Mouse (Mus musculus): Measurements from ENCODE around the gene Slc30a2.
"Not testable (repeated sequence)": the region's sequence is repeated elsewhere in the genome, so short reads cannot be mapped to it uniquely, and the experiment has no call there.

Gene Slc30a2

GRCm38 (mm10) chr4:134321524-134321923, 21.5 kb upstream of the Slc30a2 start:
- no peak for DNase-seq (ENCODE audit: low spot score)

GRCm38 (mm10) chr4:134324655-134325054, 18.3 kb upstream of the Slc30a2 start:
- DNase-seq (ENCODE audit: low spot score) = no peak

GRCm38 (mm10) chr4:134326859-134327530, 16.0 kb upstream of the Slc30a2 start:
- no peak for DNase-seq (ENCODE audit: low spot score)

- DNase-seq (ENCODE audit: low spot score) = no peak
Observed at GRCm38 (mm10) chr4:134328151-134328550, 14.8 kb upstream of the Slc30a2 start.

- no peak for DNase-seq (ENCODE audit: low spot score)
Observed at GRCm38 (mm10) chr4:134328832-134329231, 14.1 kb upstream of the Slc30a2 start.

GRCm38 (mm10) chr4:134330281-134330680, 12.7 kb upstream of the Slc30a2 start:
- DNase-seq (ENCODE audit: low spot score) = no peak

- DNase-seq (ENCODE audit: low spot score) = not testable (repeated sequence)
Observed at GRCm38 (mm10) chr4:134341231-134341630, 1.8 kb upstream of the Slc30a2 start.

GRCm38 (mm10) chr4:134342213-134342779, 685 bp upstream of the Slc30a2 start:
- DNase-seq (ENCODE audit: low spot score) = no peak

- no peak for DNase-seq (ENCODE audit: low spot score)
Observed at GRCm38 (mm10) chr4:134344620-134345019, 1.6 kb downstream of the Slc30a2 start.

GRCm38 (mm10) chr4:134345802-134346201, 2.8 kb downstream of the Slc30a2 start:
- DNase-seq (ENCODE audit: low spot score) = no peak

GRCm38 (mm10) chr4:134348078-134348477, 5.1 kb downstream of the Slc30a2 start:
- DNase-seq (ENCODE audit: low spot score) = no peak

- DNase-seq (ENCODE audit: low spot score) = no peak
Observed at GRCm38 (mm10) chr4:134348545-134348944, 5.6 kb downstream of the Slc30a2 start.

- no peak for DNase-seq (ENCODE audit: low spot score)
Observed at GRCm38 (mm10) chr4:134349829-134350228, 6.8 kb downstream of the Slc30a2 start.

GRCm38 (mm10) chr4:134350641-134351040, 7.7 kb downstream of the Slc30a2 start:
- DNase-seq (ENCODE audit: low spot score) = no peak

GRCm38 (mm10) chr4:134351329-134352260, 8.6 kb downstream of the Slc30a2 start:
- no peak for DNase-seq (ENCODE audit: low spot score)

- DNase-seq (ENCODE audit: low spot score) = no peak
Observed at GRCm38 (mm10) chr4:134352261-134352707, 9.3 kb downstream of the Slc30a2 start.

GRCm38 (mm10) chr4:134352929-134353328, 9.9 kb downstream of the Slc30a2 start:
- DNase-seq (ENCODE audit: low spot score) = no peak

- DNase-seq (ENCODE audit: low spot score) = no peak
Observed at GRCm38 (mm10) chr4:134353527-134354409, 10.8 kb downstream of the Slc30a2 start.

GRCm38 (mm10) chr4:134355841-134356452, 13.0 kb downstream of the Slc30a2 start:
- DNase-seq (ENCODE audit: low spot score) = no peak

- DNase-seq (ENCODE audit: low spot score) = no peak
Observed at GRCm38 (mm10) chr4:134356591-134357460, 13.8 kb downstream of the Slc30a2 start.

Data from urinary bladder, postnatal 10 days (tissue).